Mouse (Mus musculus) hindbrain, embryonic 14.5 days (tissue): ENCODE data around the gene Abtb1. TPM values are rescaled to one million over a fixed set of nuclear protein-coding genes. Genes with fewer than 3 reads are reported as not detected.
A peak's percentile ranks its signal among the peaks of the same experiment; 100 is the strongest.

Experiments used
- ATAC-seq: fragments of 200-750 bp; cut with Nextera tagmentation; 2 replicates; pipeline ENCODE4 v1.8.0; 2017; ENCODE audit warnings: moderate number of reproducible peaks, mild to moderate bottlenecking, moderate TSS enrichment, moderate library complexity; ENCODE audit not compliant: low FRiP score
- DNase-seq: peaks from one replicate; pipeline ENCODE4 v3.0.0-alpha.2; 2015; ENCODE audit warnings: low spot score
- H3K27ac ChIP-seq: fragments of 300-500 bp; sonication (generic); 2 replicates; pipeline ENCODE4 v1.5.1; 2014; ENCODE audit warnings: mild to moderate bottlenecking, moderate library complexity
- H3K27me3 ChIP-seq: fragments of 300-500 bp; sonication (generic); 2 replicates; pipeline ENCODE4 v1.6.1; 2014; ENCODE audit warnings: mild to moderate bottlenecking, low read length, mixed read lengths; ENCODE audit not compliant: control insufficient read depth, insufficient read depth
- H3K36me3 ChIP-seq: fragments of 300-500 bp; sonication (generic); replicated peaks from 2 replicates; pipeline ENCODE4 v1.6.1; 2014; ENCODE audit not compliant: control insufficient read depth, insufficient read depth
- H3K4me1 ChIP-seq: fragments of 300-500 bp; sonication (generic); replicated peaks from 2 replicates; pipeline ENCODE4 v1.6.1; 2014; ENCODE audit warnings: antibody characterized with exemption, low read length, mixed read lengths; ENCODE audit not compliant: control insufficient read depth, insufficient read depth
- H3K4me2 ChIP-seq: fragments of 300-500 bp; sonication (generic); replicated peaks from 2 replicates; pipeline ENCODE4 v1.6.1; 2014; ENCODE audit warnings: mild to moderate bottlenecking, moderate library complexity
- H3K4me3 ChIP-seq: fragments of 300-500 bp; sonication (generic); replicated peaks from 2 replicates; pipeline ENCODE4 v1.5.1; 2014; ENCODE audit warnings: mild to moderate bottlenecking, low read length
- H3K9ac ChIP-seq: fragments of 300-500 bp; sonication (generic); 2 replicates; pipeline ENCODE4 v1.6.1; 2014
- H3K9me3 ChIP-seq: fragments of 300-500 bp; sonication (generic); 2 replicates; pipeline ENCODE4 v1.6.1; 2016; ENCODE audit warnings: low read length; ENCODE audit not compliant: control insufficient read depth
- WGBS: fragments of 180-500 bp; shearing (Covaris S2); extraction: QIAGEN DNeasy Blood & Tissue Kit; methylation state at CpG from one replicate; pipeline ENCODE4 v1.1.7; 2014; 5-methylcytosine and 5-hydroxymethylcytosine counted together
- polyA plus RNA-seq: library from polyadenylated mRNA; unstranded; fragments of >200 nt; fragmentation: Nextera tagmentation; extraction: Ambion mirVana; gene quantifications from 2 replicates; pipeline ENCODE4 v1.2.1, GENCODE M21; 2014

Abtb1 gene
- 28.1 and 33.8 TPM in 2 replicates for polyA plus RNA-seq

- Histone ChIP-seq H3K36me3 (peaks cover 62% of the 10 kb centered on the region), H3K9me3 (no peaks in the 10 kb centered on the region), H3K27me3 (no peaks in the 10 kb centered on the region), H3K4me1 (peaks cover 11% of the 10 kb centered on the region), H3K27ac (peak within 1 kb of the TSS; percentile 84), H3K9ac (peak within 1 kb of the TSS; percentile 84), H3K4me3 (peak within 1 kb of the TSS; percentile 77), H3K4me2 (peak within 1 kb of the TSS; percentile 80)
- peak; percentile 98 for DNase-seq
- under 1% methylated on average over 72 of the region's 72 CpGs for WGBS
- ATAC-seq: peak; percentile 94
Measured at GRCm38 (mm10) chr6:88841781-88842689, at the start of gene Abtb1. Gene Abtb1 (minus strand): TSS chr6:88841984.

- H3K4me2 ChIP-seq: no peak overlapping the region
- H3K36me3 ChIP-seq: peaks cover 30% of the 10 kb centered on the region
- no peak for ATAC-seq
- H3K4me3 ChIP-seq: no peak overlapping the region
- WGBS: 94% methylated on average over 7 of the region's 7 CpGs
- H3K9ac ChIP-seq: no peak overlapping the region
- H3K9me3 ChIP-seq: no peaks in the 10 kb centered on the region
- DNase-seq: no peak
- no peak overlapping the region for H3K27ac ChIP-seq
- no peaks in the 10 kb centered on the region for H3K27me3 ChIP-seq
- 0 out of 2 replicates have a peak, but pooled peaks cover 5% of the 10 kb centered on the region for H3K4me1 ChIP-seq
Measured at GRCm38 (mm10) chr6:88890832-88891231, 49.0 kb upstream of the Abtb1 start.

- no peaks in the 10 kb centered on the region for H3K9me3 ChIP-seq
- no peaks in the 10 kb centered on the region for H3K27me3 ChIP-seq
- ATAC-seq: no peak
- no peak overlapping the region for H3K27ac ChIP-seq
- no peak for DNase-seq
- H3K4me3 ChIP-seq: no peak overlapping the region
- WGBS: 94% methylated on average over 13 of the region's 13 CpGs
- 0 out of 2 replicates have a peak, but pooled peaks cover 5% of the 10 kb centered on the region for H3K4me1 ChIP-seq
- no peak overlapping the region for H3K9ac ChIP-seq
- H3K4me2 ChIP-seq: no peak overlapping the region
- peaks cover 33% of the 10 kb centered on the region for H3K36me3 ChIP-seq
Measured at GRCm38 (mm10) chr6:88889410-88890042, 47.7 kb upstream of the Abtb1 start.

- H3K27me3 ChIP-seq: no peaks in the 10 kb centered on the region
- no peak overlapping the region for H3K4me2 ChIP-seq
- ATAC-seq (peak; percentile 55), DNase-seq (no peak)
- H3K27ac ChIP-seq: 0 out of 2 replicates have a peak overlapping the region, but pooled peaks have one; percentile 26
- 57% methylated on average over 2 of the region's 2 CpGs for WGBS
- H3K36me3 ChIP-seq: peaks cover 27% of the 10 kb centered on the region
- no peak overlapping the region for H3K4me3 ChIP-seq
- H3K9me3 ChIP-seq: no peaks in the 10 kb centered on the region
- H3K4me1 ChIP-seq: 0 out of 2 replicates have a peak, but pooled peaks cover 5% of the 10 kb centered on the region
- no peak overlapping the region for H3K9ac ChIP-seq
Measured at GRCm38 (mm10) chr6:88886417-88886967, 44.7 kb upstream of the Abtb1 start.

- Histone ChIP-seq H3K4me2 (no peak overlapping the region), H3K4me3 (no peak overlapping the region), H3K27ac (peak overlapping the region; percentile 26; the same call in 1 of the 2 replicates), H3K9ac (no peak overlapping the region), H3K36me3 (peaks cover 24% of the 10 kb centered on the region), H3K4me1 (0 out of 2 replicates have a peak, but pooled peaks cover 5% of the 10 kb centered on the region), H3K27me3 (no peaks in the 10 kb centered on the region), H3K9me3 (no peaks in the 10 kb centered on the region)
- WGBS: 90% methylated on average over 12 of the region's 12 CpGs
- no peak for DNase-seq
- ATAC-seq: no peak
Measured at GRCm38 (mm10) chr6:88885644-88886416, 44.0 kb upstream of the Abtb1 start.

GRCm38 (mm10) chr6:88884690-88885089 is 42.9 kb upstream of the Abtb1 start:
- H3K4me2 ChIP-seq: no peak overlapping the region
- H3K36me3 ChIP-seq: peaks cover 14% of the 10 kb centered on the region
- 94% methylated on average over 17 of the region's 17 CpGs for WGBS
- H3K27ac ChIP-seq: no peak overlapping the region
- no peaks in the 10 kb centered on the region for H3K9me3 ChIP-seq
- no peak for ATAC-seq
- H3K27me3 ChIP-seq: no peaks in the 10 kb centered on the region
- H3K4me3 ChIP-seq: no peak overlapping the region
- 0 out of 2 replicates have a peak, but pooled peaks cover 5% of the 10 kb centered on the region for H3K4me1 ChIP-seq
- no peak for DNase-seq
- H3K9ac ChIP-seq: no peak overlapping the region

- Histone ChIP-seq H3K27me3 (no peaks in the 10 kb centered on the region), H3K4me1 (0 out of 2 replicates have a peak, but pooled peaks cover 5% of the 10 kb centered on the region), H3K9ac (no peak overlapping the region), H3K4me3 (no peak overlapping the region), H3K9me3 (no peaks in the 10 kb centered on the region), H3K4me2 (no peak overlapping the region), H3K27ac (no peak overlapping the region), H3K36me3 (peaks cover 11% of the 10 kb centered on the region)
- WGBS: 96% methylated on average over 10 of the region's 10 CpGs
- no peak for ATAC-seq
- DNase-seq: no peak
Measured at GRCm38 (mm10) chr6:88884195-88884594, 42.4 kb upstream of the Abtb1 start.

GRCm38 (mm10) chr6:88881334-88881733 is 39.5 kb upstream of the Abtb1 start:
- DNase-seq: no peak
- 47% methylated on average over 7 of the region's 7 CpGs for WGBS
- no peaks in the 10 kb centered on the region for H3K27me3 ChIP-seq

More at GRCm38 (mm10) chr6:88881334-88881733, 39.5 kb upstream of the Abtb1 start:
- Histone ChIP-seq H3K4me3 (no peak overlapping the region), H3K4me2 (no peak overlapping the region), H3K36me3 (peaks cover 6% of the 10 kb centered on the region), H3K27ac (no peak overlapping the region), H3K4me1 (0 out of 2 replicates have a peak, but pooled peaks cover 2% of the 10 kb centered on the region), H3K9me3 (no peaks in the 10 kb centered on the region), H3K9ac (no peak overlapping the region)
- no peak for ATAC-seq
